Mouse (Mus musculus): ENCODE results near the gene Cpxm1.

- TF ChIP-seq CTCF (IDR thresholded peaks at IDR 0.05 in 2 of 3, conservative IDR thresholded peaks at IDR 0.05 in 1 of 3; ENCODE audit: control insufficient read depth in 1 of 3, insufficient read depth in 1 of 3, low read depth in 2 of 3, low read length in 3 of 3, poor library complexity in 1 of 3, severe bottlenecking in 1 of 3) = no peak
- no peak for TF ChIP-seq POLR2AphosphoS5 (IDR thresholded peaks at IDR 0.05; ENCODE audit: borderline replicate concordance, low read depth, low read length)
- no peak for TF ChIP-seq GATA1 (IDR thresholded peaks at IDR 0.05; ENCODE audit: low read depth, low read length)
- TF ChIP-seq EP300 (IDR thresholded peaks at IDR 0.05; ENCODE audit: low read depth in 1 of 2, low read length in 2 of 2) = no peak
- no peak for TF ChIP-seq ETS1 (IDR thresholded peaks at IDR 0.05; ENCODE audit: low read depth, low read length)
- no peak for TF ChIP-seq HCFC1 (IDR thresholded peaks at IDR 0.05; ENCODE audit: low read depth, low read length)
These were observed 22.4 kb downstream of the Cpxm1 start for GRCm38 (mm10) chr2:130374951-130375350.

All from MEL (cell line).